In genomic region chr7:17056081-17056581, GRCm38 (mm10) we compare ENCODE assay signal across 7 mouse cellular contexts. TPM values are rescaled to one million over a fixed set of nuclear protein-coding genes. Genes with fewer than 3 reads are reported as not detected.
DNase-seq lines count a peak whose midpoint lies in the region; ATAC-seq and TF ChIP-seq lines count a peak whose summit lies in the region.

No protein-coding gene starts in this region.

- peak overlapping the region; percentile 67 for H3K4me3 ChIP-seq in embryonic facial prominence, embryonic 10.5 days
- peak overlapping the region; percentile 51 for H3K4me3 ChIP-seq in intestine, embryonic 15.5 days (replicated peaks)
- H3K4me3 ChIP-seq in midbrain, embryonic 10.5 days: peak overlapping the region; percentile 65
- peak overlapping the region; percentile 47 for H3K4me3 ChIP-seq in spleen, adult 2 months (ENCODE audit: extremely low read depth, insufficient read depth, insufficient read length)

- intact Hi-C loops in left cerebral cortex, postnatal 36 days (cut with DNase I): no loop called here

- peak overlapping the region; percentile 82 for H3K27ac ChIP-seq in embryonic facial prominence, embryonic 10.5 days (replicated peaks)
- H3K27ac ChIP-seq in intestine, embryonic 15.5 days: peak overlapping the region; percentile 99
- H3K27ac ChIP-seq in midbrain, embryonic 10.5 days (replicated peaks): peak overlapping the region; percentile 63
- H3K27ac ChIP-seq in spleen, adult 2 months (ENCODE audit: insufficient read depth, low read length): peak overlapping the region; percentile 33

- H3K4me2 ChIP-seq in intestine, embryonic 15.5 days (replicated peaks): peak overlapping the region; percentile 72

- peaks cover 14% of the 10 kb centered on the region for H3K27me3 ChIP-seq in embryonic facial prominence, embryonic 10.5 days (replicated peaks; ENCODE audit: low read depth, poor library complexity, severe bottlenecking)
- no peaks in the 10 kb centered on the region for H3K27me3 ChIP-seq in intestine, embryonic 15.5 days (replicated peaks)
- peaks cover 32% of the 10 kb centered on the region for H3K27me3 ChIP-seq in midbrain, embryonic 10.5 days (ENCODE audit: low read depth, poor library complexity, severe bottlenecking)
- no peaks in the 10 kb centered on the region for H3K27me3 ChIP-seq in spleen, adult 2 months (ENCODE audit: control insufficient read depth, insufficient read depth, low read length)

- peaks cover 2% of the 10 kb centered on the region; the same call in 1 of the 2 replicates for H3K9me3 ChIP-seq in embryonic facial prominence, embryonic 10.5 days
- no peaks in the 10 kb centered on the region for H3K9me3 ChIP-seq in intestine, embryonic 15.5 days
- H3K9me3 ChIP-seq in midbrain, embryonic 10.5 days (replicated peaks): no peaks in the 10 kb centered on the region

- H3K36me3 ChIP-seq in embryonic facial prominence, embryonic 10.5 days (replicated peaks): peaks cover 10% of the 10 kb centered on the region; the same call in 1 of the 2 replicates
- H3K36me3 ChIP-seq in intestine, embryonic 15.5 days: peaks cover 12% of the 10 kb centered on the region
- H3K36me3 ChIP-seq in midbrain, embryonic 10.5 days: no peaks in the 10 kb centered on the region
- no peaks in the 10 kb centered on the region for H3K36me3 ChIP-seq in spleen, adult 2 months (ENCODE audit: control insufficient read depth, insufficient read depth, low read length)

- no peak for TF ChIP-seq CTCF in spleen, adult 2 months (IDR thresholded peaks at IDR 0.05; ENCODE audit: extremely low read depth, insufficient read depth, insufficient read length, insufficient replicate concordance)

- peak overlapping the region; percentile 54 for H3K9ac ChIP-seq in intestine, embryonic 15.5 days

- DNase-seq in adrenal gland, postnatal 4 days (ENCODE audit: low spot score in 2 of 2): peak; percentile 47 to 61
- peak; percentile 85 for DNase-seq in embryonic facial prominence, embryonic 10.5 days (ENCODE audit: low spot score)
- DNase-seq in gastrocnemius, postnatal 4 days (ENCODE audit: low spot score in 2 of 2): peak; percentile 43 to 70
- peak; percentile 88 to 89 for DNase-seq in left cerebral cortex, postnatal 36 days (ENCODE audit: low spot score in 2 of 2)
- peak; percentile 70 for DNase-seq in midbrain, embryonic 10.5 days (ENCODE audit: low spot score)
- peak in 1 of 2 experiments; percentile 53 for DNase-seq in spleen, adult 2 months (ENCODE audit: low read depth in 1 of 2, low spot score in 2 of 2)

- peaks cover 53% of the 10 kb centered on the region for H3K4me1 ChIP-seq in embryonic facial prominence, embryonic 10.5 days
- peaks cover 33% of the 10 kb centered on the region for H3K4me1 ChIP-seq in intestine, embryonic 15.5 days (replicated peaks)
- peaks cover 33% of the 10 kb centered on the region for H3K4me1 ChIP-seq in midbrain, embryonic 10.5 days
- H3K4me1 ChIP-seq in spleen, adult 2 months (ENCODE audit: control insufficient read depth, insufficient read depth, insufficient read length): peaks cover 33% of the 10 kb centered on the region

- no peak for TF ChIP-seq POLR2A in spleen, adult 2 months (IDR thresholded peaks at IDR 0.05; ENCODE audit: low read depth, low read length)

- peak; percentile 71 for ATAC-seq in intestine, embryonic 15.5 days

- under 1% methylated on average over 42 of the region's 42 CpGs for WGBS in embryonic facial prominence, embryonic 10.5 days
- WGBS in intestine, embryonic 15.5 days: under 1% methylated on average over 42 of the region's 42 CpGs
- under 1% methylated on average over 42 of the region's 42 CpGs for WGBS in midbrain, embryonic 10.5 days
- under 1% methylated on average over 42 of the region's 42 CpGs for WGBS in spleen, adult 2 months

RNA-seq across cellular contexts. Expression of gene Hif3a, which starts 6.1 kb away (rescaled TPM):
- 10 to 100 TPM; 14.3 to 17.8 TPM for total RNA-seq in adrenal gland, postnatal 4 days (2021)
- 5.6 and 5.7 TPM in 2 replicates for polyA plus RNA-seq in embryonic facial prominence, embryonic 10.5 days (2016; fragmentation: Nextera tagmentation; extraction: Ambion mirVana)
- 1 to 10 TPM; 6.6 to 8.1 TPM for total RNA-seq in gastrocnemius, postnatal 4 days (2021)
- 66.7 and 71.4 TPM in 2 replicates for polyA plus RNA-seq in intestine, embryonic 15.5 days (2015; fragmentation: Nextera tagmentation; extraction: Ambion mirVana)
- total RNA-seq in left cerebral cortex, postnatal 36 days (2021): 10 to 100 TPM in 1 of 2 experiments, 1 to 10 TPM in 1; 6.8 to 16.0 TPM
- 4.3 and 5.1 TPM in 2 replicates for polyA plus RNA-seq in midbrain, embryonic 10.5 days (2016; fragmentation: Nextera tagmentation; extraction: Ambion mirVana)
- 1.2 and 1.9 TPM in 2 replicates for polyA plus RNA-seq in spleen, adult 2 months (2012; rRNA removed)

RNA-seq across cellular contexts. Expression of gene Psg16, which starts 17.7 kb away (rescaled TPM):
- total RNA-seq in adrenal gland, postnatal 4 days (2021): under 1 TPM; 0.39 to 0.79 TPM
- polyA plus RNA-seq in embryonic facial prominence, embryonic 10.5 days (2016; fragmentation: Nextera tagmentation; extraction: Ambion mirVana): 0.09 and 0.10 TPM in 2 replicates
- total RNA-seq in gastrocnemius, postnatal 4 days (2021): under 1 TPM; 0.05 to 0.20 TPM
- polyA plus RNA-seq in intestine, embryonic 15.5 days (2015; fragmentation: Nextera tagmentation; extraction: Ambion mirVana): 0.40 and 0.42 TPM in 2 replicates
- total RNA-seq in left cerebral cortex, postnatal 36 days (2021): 1 to 10 TPM; 4.1 to 6.3 TPM
- 0.02 and 0.06 TPM in 2 replicates for polyA plus RNA-seq in midbrain, embryonic 10.5 days (2016; fragmentation: Nextera tagmentation; extraction: Ambion mirVana)
- not detected in 2 replicates for polyA plus RNA-seq in spleen, adult 2 months (2012; rRNA removed)

RNA-seq across cellular contexts. Expression of gene Ppp5c, which starts 28.4 kb away (rescaled TPM):
- 100 to 1,000 TPM in 1 of 2 experiments, 10 to 100 TPM in 1; 91.5 to 102 TPM for total RNA-seq in adrenal gland, postnatal 4 days (2021)
- polyA plus RNA-seq in embryonic facial prominence, embryonic 10.5 days (2016; fragmentation: Nextera tagmentation; extraction: Ambion mirVana): 138 and 146 TPM in 2 replicates
- 10 to 100 TPM; 72.9 to 84.4 TPM for total RNA-seq in gastrocnemius, postnatal 4 days (2021)
- polyA plus RNA-seq in intestine, embryonic 15.5 days (2015; fragmentation: Nextera tagmentation; extraction: Ambion mirVana): 81.5 and 89.5 TPM in 2 replicates
- total RNA-seq in left cerebral cortex, postnatal 36 days (2021): 100 to 1,000 TPM; 159 to 168 TPM
- polyA plus RNA-seq in midbrain, embryonic 10.5 days (2016; fragmentation: Nextera tagmentation; extraction: Ambion mirVana): 135 and 142 TPM in 2 replicates
- 212 and 265 TPM in 2 replicates for polyA plus RNA-seq in spleen, adult 2 months (2012; rRNA removed)

Comparison
In these comparisons a context has a peak if more than half of its experiments do, and no peak if none do; other contexts are left out.
1. H3K27ac ChIP-seq: peak in every context shown above with its lines; median percentile 99 in intestine, embryonic 15.5 days; 82 in embryonic facial prominence, embryonic 10.5 days; 63 in midbrain, embryonic 10.5 days; 33 in spleen, adult 2 months.
2. RNA of gene Hif3a, which starts 6.1 kb away (polyA plus RNA-seq): 66.7 to 71.4 TPM in intestine, embryonic 15.5 days; 5.6 to 5.7 TPM in embryonic facial prominence, embryonic 10.5 days, 4.3 to 5.1 TPM in midbrain, embryonic 10.5 days and 1.2 to 1.9 TPM in spleen, adult 2 months; every median in the first group is over 10 times any median in the second.
3. Peak in every context shown above with its lines, with median percentiles within 50 percentile points of each other: H3K4me3 ChIP-seq.